Comparison of ENCODE assay signal across 13 mouse cellular contexts in genomic region chr15:6554742-6555141, GRCm38 (mm10). TPM values are rescaled to one million over a fixed set of nuclear protein-coding genes. Genes with fewer than 3 reads are reported as not detected.
DNase-seq lines count a peak whose midpoint lies in the region; ATAC-seq and TF ChIP-seq lines count a peak whose summit lies in the region.
"Had no signal": no experiment of that assay in that cellular context is flagged by ENCODE, and none has a peak within 500 bp of the region (broad histone marks: within the 10 kb centered on the region; RNA-seq: fewer than 3 reads in every experiment).

No protein-coding gene starts in this region.

- no peaks in the 10 kb centered on the region for H3K27me3 ChIP-seq in liver, postnatal 0 days (ENCODE audit: insufficient read depth, low read length)
- H3K27me3 ChIP-seq in forebrain, embryonic 15.5 days = no peaks in the 10 kb centered on the region
- H3K27me3 ChIP-seq: heart, embryonic 12.5 days; neural tube, embryonic 13.5 days had no signal

- H3K36me3 ChIP-seq in liver, postnatal 0 days (replicated peaks; ENCODE audit: insufficient read depth, low read length) = no peaks in the 10 kb centered on the region
- no peaks in the 10 kb centered on the region for H3K36me3 ChIP-seq in forebrain, embryonic 15.5 days
- H3K36me3 ChIP-seq: heart, embryonic 12.5 days; neural tube, embryonic 13.5 days had no signal

- ATAC-seq in liver, postnatal 0 days = peak; percentile 48
- ATAC-seq in forebrain, embryonic 15.5 days (replicated peaks) = no peak
- ATAC-seq: forebrain, postnatal 0 days; intestine, embryonic 16.5 days had no signal

- no peaks in the 10 kb centered on the region for H3K9me3 ChIP-seq in liver, postnatal 0 days (ENCODE audit: low read length)
- H3K9me3 ChIP-seq in forebrain, embryonic 15.5 days = no peaks in the 10 kb centered on the region
- H3K9me3 ChIP-seq: heart, embryonic 12.5 days; neural tube, embryonic 13.5 days had no signal

- peak overlapping the region; percentile 46 for H3K27ac ChIP-seq in layer of hippocampus, adult 2 months
- peak overlapping the region; percentile 19; the same call in 1 of the 2 replicates for H3K27ac ChIP-seq in liver, postnatal 0 days (ENCODE audit: low read depth)
- H3K27ac ChIP-seq in forebrain, embryonic 15.5 days (replicated peaks) = no peak overlapping the region
- H3K27ac ChIP-seq: neural tube, embryonic 13.5 days had no signal

- DNase-seq in layer of hippocampus, adult 2 months (ENCODE audit: low spot score in 2 of 2) = no peak
- no peak for DNase-seq in layer of hippocampus, adult 11-12 months (ENCODE audit: low spot score)
- peak; percentile 64 for DNase-seq in c-Kit-positive CD71-positive TER-119-negative erythroid progenitor cells, embryonic 14.5 days (ENCODE audit: low read depth)
- peak; percentile 49 for DNase-seq in liver, postnatal 0 days
- peak; percentile 29 to 34 for DNase-seq in thymus, postnatal 10 days (ENCODE audit: low spot score in 2 of 2)
- DNase-seq in MN1 (ENCODE audit: low spot score) = no peak
- DNase-seq in testis, postnatal 10 days (ENCODE audit: low spot score) = no peak
- DNase-seq: B cell, adult 2 months; forebrain, postnatal 0 days had no signal

- WGBS in liver, postnatal 0 days (ENCODE audit: insufficient replicate concordance) = 37% methylated on average over 4 of the region's 4 CpGs
- WGBS in forebrain, embryonic 15.5 days = 84% methylated on average over 4 of the region's 4 CpGs

- no peak for TF ChIP-seq CTCF in layer of hippocampus, adult 2 months (conservative IDR thresholded peaks at IDR 0.05)
- TF ChIP-seq CTCF in liver, postnatal 0 days (IDR thresholded peaks at IDR 0.05; ENCODE audit: low read depth) = no peak

- TF ChIP-seq EP300 in liver, postnatal 0 days (IDR thresholded peaks at IDR 0.05; ENCODE audit: low read depth) = 0 out of 2 replicates have a peak, but pooled peaks have one; percentile 2

- H3K4me2 ChIP-seq in liver, postnatal 0 days (ENCODE audit: low read depth, low read length) = no peak overlapping the region
- no peak overlapping the region for H3K4me2 ChIP-seq in forebrain, embryonic 15.5 days (replicated peaks)
- H3K4me2 ChIP-seq: heart, embryonic 12.5 days; neural tube, embryonic 13.5 days had no signal

- no peaks in the 10 kb centered on the region for H3K4me1 ChIP-seq in liver, postnatal 0 days (ENCODE audit: insufficient read depth)
- no peaks in the 10 kb centered on the region for H3K4me1 ChIP-seq in forebrain, embryonic 15.5 days
- H3K4me1 ChIP-seq: heart, embryonic 12.5 days; neural tube, embryonic 13.5 days had no signal

- H3K9ac ChIP-seq in liver, postnatal 0 days (replicated peaks) = no peak overlapping the region
- no peak overlapping the region for H3K9ac ChIP-seq in forebrain, embryonic 15.5 days (replicated peaks)
- H3K9ac ChIP-seq: forebrain, postnatal 0 days; heart, embryonic 12.5 days; neural tube, embryonic 13.5 days had no signal

- no peak overlapping the region for H3K4me3 ChIP-seq in layer of hippocampus, adult 2 months
- no peak overlapping the region for H3K4me3 ChIP-seq in liver, postnatal 0 days (ENCODE audit: low read depth, low read length)
- H3K4me3 ChIP-seq in forebrain, embryonic 15.5 days = no peak overlapping the region
- H3K4me3 ChIP-seq: heart, embryonic 12.5 days; neural tube, embryonic 13.5 days had no signal

RNA-seq across cellular contexts. Expression of gene Fyb, which starts 32.1 kb away (rescaled TPM):
- 10 to 100 TPM in 1 of 2 experiments, 1 to 10 TPM in 1; 4.2 to 10.6 TPM for total RNA-seq in layer of hippocampus, adult 2 months (2021)
- 28.0 and 29.7 TPM in 2 replicates for polyA plus RNA-seq in liver, postnatal 0 days (2015; fragmentation: Nextera tagmentation; extraction: Ambion mirVana)
- 2.3 and 2.5 TPM in 2 replicates for polyA plus RNA-seq in forebrain, embryonic 15.5 days (2015; fragmentation: Nextera tagmentation; extraction: Ambion mirVana)

Comparison
In these comparisons a context has a peak if more than half of its experiments do, and no peak if none do; other contexts are left out.
1. DNase-seq: peak in c-Kit-positive CD71-positive TER-119-negative erythroid progenitor cells, embryonic 14.5 days (single experiment), liver, postnatal 0 days (single experiment) and thymus, postnatal 10 days (2 of 2); none in layer of hippocampus, adult 2 months (0 of 2), layer of hippocampus, adult 11-12 months (single experiment), MN1 (single experiment) and testis, postnatal 10 days (single experiment).